Mouse (Mus musculus) embryonic fibroblast, embryonic 13.5 days (primary cell): ENCODE data around the gene Suclg2.

Source experiments
- CTCF ChIP-seq: IDR thresholded peaks from 2 replicates; pipeline ENCODE4 v1.5.1; 2011; ENCODE audit warnings: mild to moderate bottlenecking, control low read depth, low read length, moderate library complexity, borderline replicate concordance; ENCODE audit not compliant: insufficient read depth
- POLR2A ChIP-seq: IDR thresholded peaks from 2 replicates; pipeline ENCODE4 v1.6.1; 2011; ENCODE audit warnings: low read depth, mild to moderate bottlenecking, control low read depth, low read length, moderate library complexity

DNA sequence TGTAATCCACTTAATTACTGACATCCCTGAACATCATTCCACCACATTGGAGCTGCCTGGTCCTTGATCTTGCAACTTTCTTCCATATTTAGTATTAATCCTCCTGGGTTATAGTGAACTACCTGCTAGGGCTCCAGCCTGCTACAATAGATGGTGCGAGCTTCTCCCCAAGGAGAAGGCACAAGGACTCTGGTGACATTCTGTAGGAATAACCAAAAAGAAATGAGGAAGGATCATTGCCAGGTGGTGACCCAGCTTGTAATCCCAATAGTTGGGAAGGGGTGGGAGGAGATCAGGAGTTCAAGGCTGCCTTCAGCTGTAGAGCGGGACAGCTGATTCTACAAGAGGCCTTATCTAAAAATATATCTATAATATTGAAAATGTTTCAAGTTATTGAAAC lies 41.6 kb downstream of the Suclg2 start:
- no peak for TF ChIP-seq POLR2A
- no peak for TF ChIP-seq CTCF
